Mouse (Mus musculus) cortical plate, adult 2 months (tissue): Measurements from ENCODE around the gene Gm5065.

ENCODE experiments used
- CTCF ChIP-seq: fragments of 200-500 bp; IDR thresholded peaks from 2 replicates; pipeline ENCODE4 v1.5.1; 2011; ENCODE audit warnings: mild to moderate bottlenecking, control low read depth, low read length; ENCODE audit not compliant: insufficient read depth; ENCODE audit errors: extremely low read depth
- POLR2A ChIP-seq: fragments of 200-500 bp; IDR thresholded peaks from 2 replicates; pipeline ENCODE4 v1.6.1; 2011; ENCODE audit warnings: mild to moderate bottlenecking, low read length, control low read depth; ENCODE audit not compliant: insufficient read depth; ENCODE audit errors: extremely low read depth

- no peak for TF ChIP-seq CTCF
- no peak for TF ChIP-seq POLR2A
Observed at GRCm38 (mm10) chr7:5366724-5367123, 16.4 kb downstream of the Gm5065 start.
